Mouse (Mus musculus): Measurements from ENCODE around the gene Supt5. TPM values are rescaled to one million over a fixed set of nuclear protein-coding genes. Genes with fewer than 3 reads are reported as not detected.

The Supt5 gene
- polyA plus RNA-seq, 1 experiment, result 112 TPM

DNA sequence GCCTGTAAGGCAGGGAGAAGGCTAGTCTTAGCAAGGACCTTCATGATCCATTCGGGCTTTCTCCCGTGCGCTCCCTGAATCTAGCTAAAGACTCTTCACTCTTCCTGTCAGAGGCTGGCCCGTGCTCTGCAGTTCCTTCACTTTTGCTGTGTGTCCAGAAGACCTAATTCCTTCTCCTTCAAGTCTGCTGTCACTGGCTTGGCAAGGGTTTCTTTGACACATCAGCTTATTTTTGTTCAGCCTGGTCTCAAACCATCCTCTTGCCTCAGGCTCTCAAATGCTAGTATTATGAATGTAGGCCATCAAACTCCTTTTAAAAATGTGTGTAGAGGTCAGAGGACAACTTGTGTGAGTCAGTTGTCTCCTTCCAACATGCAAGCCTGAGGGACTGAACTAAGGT lies 45.1 kb upstream of the Supt5 start:
- DNase-seq (ENCODE audit: low read depth in 1 of 2, low spot score in 2 of 2), result no peak
- Histone ChIP-seq H3K4me3 (ENCODE audit: extremely low read depth, insufficient read depth, insufficient read length) (peak overlapping the region; percentile 19; the same call in 1 of the 2 replicates), H3K27ac (ENCODE audit: insufficient read depth, low read length) (peak overlapping the region; percentile 97), H3K36me3 (ENCODE audit: control insufficient read depth, insufficient read depth, low read length) (no peaks in the 10 kb centered on the region; the same call in 1 of the 2 replicates), H3K4me1 (ENCODE audit: control insufficient read depth, insufficient read depth, insufficient read length) (peaks cover 35% of the 10 kb centered on the region), H3K27me3 (ENCODE audit: control insufficient read depth, insufficient read depth, low read length) (no peaks in the 10 kb centered on the region)
- 51% methylated on average over 4 of the region's 4 CpGs for WGBS
- TF ChIP-seq POLR2A (IDR thresholded peaks at IDR 0.05; ENCODE audit: low read depth, low read length) (no peak), CTCF (IDR thresholded peaks at IDR 0.05; ENCODE audit: extremely low read depth, insufficient read depth, insufficient read length, insufficient replicate concordance) (no peak)

DNA sequence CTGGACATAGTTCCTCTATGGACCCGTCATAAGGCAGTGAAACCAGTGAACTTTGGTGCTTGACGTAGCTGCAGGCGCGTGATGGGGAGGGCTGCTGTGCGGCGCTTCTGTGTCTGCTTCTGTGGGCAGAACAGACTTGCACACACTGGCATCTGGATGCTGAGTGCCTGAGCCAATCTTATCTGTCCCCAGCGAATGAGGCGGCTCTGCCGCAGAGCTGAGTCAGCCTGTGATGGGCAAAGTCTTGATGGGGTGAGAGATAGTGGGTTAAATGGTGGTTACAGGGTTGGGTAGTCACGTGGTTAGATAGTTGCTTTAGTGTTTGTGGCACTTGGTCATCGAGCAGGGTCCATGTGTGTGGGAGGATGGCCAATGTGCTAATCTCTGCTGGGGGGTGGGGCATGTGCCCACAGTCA lies 44.4 kb upstream of the Supt5 start:
- peak overlapping the region; percentile 19 for H3K4me3 ChIP-seq (ENCODE audit: extremely low read depth, insufficient read depth, insufficient read length)
- H3K27me3 ChIP-seq (ENCODE audit: control insufficient read depth, insufficient read depth, low read length), result no peaks in the 10 kb centered on the region
- WGBS, result 2% methylated on average over 11 of the region's 11 CpGs
- peak; percentile 70 to 90 for DNase-seq (ENCODE audit: low read depth in 1 of 2, low spot score in 2 of 2)
- peaks cover 35% of the 10 kb centered on the region for H3K4me1 ChIP-seq (ENCODE audit: control insufficient read depth, insufficient read depth, insufficient read length)
- peak; percentile 67 for TF ChIP-seq POLR2A (IDR thresholded peaks at IDR 0.05; ENCODE audit: low read depth, low read length)
- no peak for TF ChIP-seq CTCF (IDR thresholded peaks at IDR 0.05; ENCODE audit: extremely low read depth, insufficient read depth, insufficient read length, insufficient replicate concordance)
- H3K27ac ChIP-seq (ENCODE audit: insufficient read depth, low read length), result peak overlapping the region; percentile 97
- peaks cover 4% of the 10 kb centered on the region for H3K36me3 ChIP-seq (ENCODE audit: control insufficient read depth, insufficient read depth, low read length)

DNA sequence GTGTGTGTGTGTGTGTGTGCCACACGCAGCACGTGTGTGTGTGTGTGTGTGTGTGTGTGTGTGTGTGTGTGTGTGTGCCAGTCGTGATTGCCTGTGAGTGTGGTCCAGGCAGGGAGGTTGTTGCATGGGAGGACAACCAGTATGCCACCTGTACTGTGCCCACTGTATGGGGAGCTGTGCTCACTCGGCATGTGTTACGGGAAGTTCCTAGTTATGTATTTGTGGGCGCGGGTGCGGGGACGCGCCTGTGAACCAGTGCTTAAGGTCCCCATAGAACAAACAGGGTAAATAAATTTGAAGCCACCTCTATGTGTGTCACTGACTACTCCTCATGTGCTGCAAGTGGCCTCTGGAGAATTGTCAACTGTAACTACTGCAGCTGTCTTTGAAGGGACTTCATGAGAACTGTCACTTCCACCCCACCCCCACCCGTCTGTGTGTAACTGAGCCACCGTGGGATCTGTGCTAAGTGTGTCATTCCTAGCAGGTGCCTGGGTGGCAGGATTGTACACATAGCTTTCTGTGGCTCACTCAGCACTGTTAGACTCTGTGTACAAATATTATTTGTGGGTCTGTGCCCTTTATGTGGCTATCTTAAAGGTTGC lies 43.9 kb upstream of the Supt5 start:
- Histone ChIP-seq H3K36me3 (ENCODE audit: control insufficient read depth, insufficient read depth, low read length) (peaks cover 9% of the 10 kb centered on the region), H3K27me3 (ENCODE audit: control insufficient read depth, insufficient read depth, low read length) (no peaks in the 10 kb centered on the region), H3K27ac (ENCODE audit: insufficient read depth, low read length) (peak overlapping the region; percentile 97), H3K4me1 (ENCODE audit: control insufficient read depth, insufficient read depth, insufficient read length) (peaks cover 35% of the 10 kb centered on the region), H3K4me3 (ENCODE audit: extremely low read depth, insufficient read depth, insufficient read length) (peak overlapping the region; percentile 19; the same call in 1 of the 2 replicates)
- peak; percentile 66 to 83 for DNase-seq (ENCODE audit: low read depth in 1 of 2, low spot score in 2 of 2)
- TF ChIP-seq POLR2A (IDR thresholded peaks at IDR 0.05; ENCODE audit: low read depth, low read length), result no peak
- TF ChIP-seq CTCF (IDR thresholded peaks at IDR 0.05; ENCODE audit: extremely low read depth, insufficient read depth, insufficient read length, insufficient replicate concordance), result no peak
- 2% methylated on average over 10 of the region's 12 CpGs for WGBS

DNA sequence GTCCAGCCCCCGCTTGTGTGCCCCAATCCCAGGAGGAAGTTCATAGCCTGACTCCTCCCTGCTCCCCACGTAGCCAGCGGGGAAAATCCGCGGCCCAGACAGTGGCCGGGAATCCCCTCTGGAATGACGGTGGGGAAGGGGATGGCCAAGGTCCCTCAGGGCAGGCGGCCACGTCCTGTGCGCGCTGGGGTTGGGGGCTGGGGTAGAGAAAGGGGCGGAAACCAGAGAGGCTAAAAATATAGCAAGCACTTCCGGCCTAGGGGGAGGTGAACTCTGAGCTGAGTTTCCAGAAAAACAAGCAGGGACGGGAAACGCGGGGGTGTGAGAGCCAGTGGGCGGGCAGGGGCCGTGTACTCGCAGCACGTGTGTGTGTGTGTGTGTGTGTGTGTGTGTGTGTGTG lies 43.4 kb upstream of the Supt5 start:
- TF ChIP-seq POLR2A (IDR thresholded peaks at IDR 0.05; ENCODE audit: low read depth, low read length) (peak; percentile 45; the same call in 1 of the 2 replicates), CTCF (IDR thresholded peaks at IDR 0.05; ENCODE audit: extremely low read depth, insufficient read depth, insufficient read length, insufficient replicate concordance) (no peak)
- peak; percentile 93 to 94 for DNase-seq (ENCODE audit: low read depth in 1 of 2, low spot score in 2 of 2)
- H3K27ac ChIP-seq (ENCODE audit: insufficient read depth, low read length), result peak overlapping the region; percentile 99
- peaks cover 35% of the 10 kb centered on the region for H3K4me1 ChIP-seq (ENCODE audit: control insufficient read depth, insufficient read depth, insufficient read length)
- peak overlapping the region; percentile 55 for H3K4me3 ChIP-seq (ENCODE audit: extremely low read depth, insufficient read depth, insufficient read length)
- H3K36me3 ChIP-seq (ENCODE audit: control insufficient read depth, insufficient read depth, low read length), result peaks cover 14% of the 10 kb centered on the region
- no peaks in the 10 kb centered on the region for H3K27me3 ChIP-seq (ENCODE audit: control insufficient read depth, insufficient read depth, low read length)
- under 1% methylated on average over 20 of the region's 20 CpGs for WGBS

DNA sequence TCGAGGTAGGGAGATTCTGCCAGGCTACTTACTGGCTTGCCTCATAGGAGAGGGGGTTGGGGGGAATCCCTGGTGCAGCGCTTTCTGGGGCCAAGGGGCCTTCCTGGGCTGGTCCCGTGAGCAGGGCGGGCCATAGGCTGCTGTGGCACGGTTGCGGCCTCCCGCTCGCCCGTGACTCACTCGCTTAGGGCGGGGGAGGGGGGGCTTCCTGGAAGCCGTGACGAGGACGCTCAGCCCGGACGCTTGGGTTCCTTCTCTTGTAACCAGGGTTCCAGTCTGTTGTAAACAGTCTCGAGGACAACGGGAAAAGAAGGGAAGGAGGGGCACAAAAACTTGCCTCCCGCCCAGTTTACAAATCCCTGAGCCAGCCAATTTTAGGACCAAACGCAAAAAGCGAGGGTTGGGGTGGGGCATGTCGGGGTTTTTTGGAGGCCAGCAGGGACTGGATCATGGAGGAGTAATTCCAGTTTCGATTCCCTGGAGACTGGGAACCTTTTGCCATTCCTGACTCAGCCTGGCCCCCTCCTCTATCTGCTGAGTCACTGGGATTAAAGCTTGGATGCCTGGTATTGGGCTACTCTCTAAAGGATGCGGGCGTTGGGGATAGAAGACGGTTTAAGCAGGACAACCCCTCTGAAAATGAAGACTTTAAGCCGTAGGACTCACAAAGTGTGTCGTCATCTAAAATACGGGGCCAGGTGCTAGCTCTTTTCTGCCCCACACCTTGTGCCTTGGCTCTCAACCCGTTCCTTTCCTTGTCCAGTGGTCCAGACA lies 42.7 kb upstream of the Supt5 start:
- Histone ChIP-seq H3K27me3 (ENCODE audit: control insufficient read depth, insufficient read depth, low read length) (no peaks in the 10 kb centered on the region), H3K4me3 (ENCODE audit: extremely low read depth, insufficient read depth, insufficient read length) (peak overlapping the region; percentile 55), H3K36me3 (ENCODE audit: control insufficient read depth, insufficient read depth, low read length) (peaks cover 16% of the 10 kb centered on the region), H3K27ac (ENCODE audit: insufficient read depth, low read length) (peak overlapping the region; percentile 99), H3K4me1 (ENCODE audit: control insufficient read depth, insufficient read depth, insufficient read length) (peaks cover 33% of the 10 kb centered on the region)
- peak; percentile 91 to 95 for DNase-seq (ENCODE audit: low read depth in 1 of 2, low spot score in 2 of 2)
- WGBS, result under 1% methylated on average over 30 of the region's 30 CpGs
- TF ChIP-seq CTCF (IDR thresholded peaks at IDR 0.05; ENCODE audit: extremely low read depth, insufficient read depth, insufficient read length, insufficient replicate concordance) (no peak), POLR2A (IDR thresholded peaks at IDR 0.05; ENCODE audit: low read depth, low read length) (peak; percentile 70)

DNA sequence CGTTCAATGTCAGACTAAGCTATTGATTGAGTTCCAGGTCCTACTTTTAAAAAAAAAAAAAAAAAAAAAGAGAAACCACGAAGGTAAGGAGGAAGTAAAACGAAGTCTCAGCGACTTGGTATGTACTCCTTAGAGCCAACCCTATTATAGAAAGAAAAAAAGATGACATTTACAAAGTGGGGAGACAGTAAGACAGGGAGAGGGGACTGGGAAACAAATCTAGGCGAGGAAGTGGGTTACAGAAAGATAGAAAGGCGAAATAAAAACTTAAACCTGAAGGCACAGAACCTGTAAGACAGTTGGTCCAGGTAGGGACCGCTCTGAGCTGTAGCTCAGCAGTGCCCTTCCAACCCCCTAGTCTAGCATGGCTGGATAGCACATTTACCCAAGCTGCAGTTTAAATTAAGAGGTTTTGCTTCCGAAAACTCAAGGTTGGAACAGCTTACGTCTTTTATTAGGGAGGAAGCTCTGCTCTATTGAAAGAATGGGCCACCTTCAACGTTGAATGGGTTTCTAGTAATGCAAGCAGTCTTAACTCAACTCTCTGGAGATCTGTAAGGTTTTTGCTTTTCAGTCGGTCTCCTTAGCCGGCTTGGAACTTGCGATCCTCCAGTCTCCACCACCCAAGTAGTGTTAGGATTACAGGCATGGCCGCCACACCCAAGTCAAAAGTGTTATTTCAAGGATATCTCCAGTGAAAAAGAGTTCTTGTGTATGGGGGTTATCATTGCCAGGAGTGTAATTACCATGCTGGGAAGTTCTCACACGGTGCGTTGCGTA lies 41.9 kb upstream of the Supt5 start, which contains the start of gene Zfp36:
Gene Zfp36, minus strand, starts transcription at position 17 of the 780 bp plus-strand sequence.
- Histone ChIP-seq H3K4me1 (ENCODE audit: control insufficient read depth, insufficient read depth, insufficient read length) (peaks cover 26% of the 10 kb centered on the region), H3K4me3 (ENCODE audit: extremely low read depth, insufficient read depth, insufficient read length) (peak within 1 kb of the TSS; percentile 74), H3K27ac (ENCODE audit: insufficient read depth, low read length) (peak within 1 kb of the TSS; percentile 99), H3K36me3 (ENCODE audit: control insufficient read depth, insufficient read depth, low read length) (peaks cover 16% of the 10 kb centered on the region), H3K27me3 (ENCODE audit: control insufficient read depth, insufficient read depth, low read length) (no peaks in the 10 kb centered on the region)
- 11% methylated on average over 17 of the region's 17 CpGs for WGBS
- TF ChIP-seq POLR2A (IDR thresholded peaks at IDR 0.05; ENCODE audit: low read depth, low read length) (no peak), CTCF (IDR thresholded peaks at IDR 0.05; ENCODE audit: extremely low read depth, insufficient read depth, insufficient read length, insufficient replicate concordance) (no peak)
- no peak for DNase-seq (ENCODE audit: low read depth in 1 of 2, low spot score in 2 of 2)
